Mouse (Mus musculus): Measurements from ENCODE around the gene Ccdc88c.

The Ccdc88c gene

DNA sequence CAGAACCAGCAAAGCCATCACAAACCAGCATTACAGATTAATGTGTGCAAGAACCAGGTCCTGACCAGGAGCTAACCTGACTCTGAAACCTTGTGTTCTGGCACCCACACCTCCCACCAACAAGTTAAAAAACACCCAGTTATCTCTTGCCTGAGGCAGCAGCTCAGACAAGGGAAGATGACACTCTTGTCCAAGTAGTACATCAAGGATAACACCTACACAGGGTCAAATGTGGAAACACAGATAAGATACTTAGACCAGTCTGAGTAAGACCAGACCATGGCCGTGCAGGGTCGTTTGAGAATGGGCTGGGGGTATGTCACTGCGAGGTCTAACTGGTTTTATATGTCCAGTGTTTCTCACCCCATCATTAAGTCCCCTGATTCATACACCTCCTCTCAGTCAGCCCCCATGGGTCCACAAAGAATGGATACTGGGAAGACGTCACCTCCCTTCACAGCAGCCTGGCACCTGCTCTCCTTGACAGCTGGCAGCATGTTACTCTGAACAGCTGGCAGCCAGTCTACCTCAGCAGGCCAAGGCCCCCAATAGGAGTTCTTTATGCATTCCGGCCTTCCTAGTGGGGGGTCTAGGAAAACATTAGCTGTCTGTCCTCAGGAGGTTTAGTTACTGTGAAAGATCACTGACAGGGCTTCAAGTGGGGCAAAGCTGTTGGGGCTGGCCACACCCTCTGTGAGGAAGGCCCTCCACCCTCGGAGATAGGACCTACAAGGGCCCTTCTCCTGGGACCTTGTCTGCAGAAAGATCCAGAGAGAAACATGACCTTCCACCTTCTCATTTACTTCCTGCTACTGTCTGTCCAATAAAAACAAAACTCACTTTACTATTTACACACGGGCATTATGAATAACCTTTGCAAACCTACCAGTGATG is 29.5 kb downstream of the Ccdc88c start:
- intact Hi-C loops (cut with DNase I) = no loop called here

DNA sequence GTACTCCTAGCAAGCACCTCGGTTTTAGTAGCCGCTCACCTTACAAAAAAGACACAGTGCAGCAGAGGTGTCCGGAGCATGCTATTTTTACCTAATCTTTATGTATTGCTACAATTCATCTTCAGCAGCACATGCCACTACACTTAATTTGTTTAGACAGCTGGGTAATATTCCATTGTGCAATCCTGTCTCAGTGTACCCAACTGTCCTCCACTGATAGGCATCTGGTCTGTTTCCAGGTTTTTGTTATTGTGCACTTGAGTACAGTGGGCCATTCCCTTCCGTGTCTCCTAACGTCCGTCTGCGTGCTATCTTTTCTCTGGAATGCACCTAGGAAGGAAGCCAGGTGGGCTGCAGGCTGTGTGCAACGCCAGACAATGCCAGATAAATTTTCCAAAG is 30.3 kb downstream of the Ccdc88c start:
- intact Hi-C loops (cut with DNase I) = no loop called here

DNA sequence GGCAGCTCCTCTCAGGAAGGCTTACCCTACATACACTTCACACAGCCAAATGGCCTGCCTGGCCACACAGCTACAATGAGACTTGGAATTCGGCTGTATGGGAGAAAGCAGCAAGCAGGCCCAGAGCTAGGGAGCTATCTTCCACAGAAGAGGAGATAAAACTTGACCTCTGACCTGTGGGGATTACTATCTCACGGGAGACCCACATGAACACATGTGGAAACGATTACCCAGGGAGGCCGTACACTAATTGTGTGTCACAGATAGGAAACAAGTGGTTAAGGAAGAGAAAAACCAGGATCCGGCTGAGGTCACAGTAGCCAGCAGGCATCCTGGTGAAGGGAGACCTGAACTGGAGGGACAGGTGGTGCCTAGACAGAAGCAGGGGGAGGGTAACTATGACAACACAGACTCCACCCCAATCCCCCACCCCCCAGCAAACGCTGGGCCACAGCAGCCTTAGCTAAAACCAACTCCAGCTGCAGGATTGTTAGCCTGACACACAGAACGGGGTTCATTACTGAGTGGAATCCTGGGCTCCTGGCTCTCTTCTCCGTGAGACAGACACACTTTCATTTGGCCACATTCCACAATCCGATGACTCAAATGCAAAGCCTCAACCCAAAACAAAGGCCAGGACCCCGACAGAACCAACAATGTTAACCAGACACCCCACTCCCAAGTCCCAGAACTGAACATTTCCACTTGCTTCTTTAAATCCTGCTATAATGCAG is 30.9 kb downstream of the Ccdc88c start:
- intact Hi-C loops (cut with DNase I) = no loop called here

DNA sequence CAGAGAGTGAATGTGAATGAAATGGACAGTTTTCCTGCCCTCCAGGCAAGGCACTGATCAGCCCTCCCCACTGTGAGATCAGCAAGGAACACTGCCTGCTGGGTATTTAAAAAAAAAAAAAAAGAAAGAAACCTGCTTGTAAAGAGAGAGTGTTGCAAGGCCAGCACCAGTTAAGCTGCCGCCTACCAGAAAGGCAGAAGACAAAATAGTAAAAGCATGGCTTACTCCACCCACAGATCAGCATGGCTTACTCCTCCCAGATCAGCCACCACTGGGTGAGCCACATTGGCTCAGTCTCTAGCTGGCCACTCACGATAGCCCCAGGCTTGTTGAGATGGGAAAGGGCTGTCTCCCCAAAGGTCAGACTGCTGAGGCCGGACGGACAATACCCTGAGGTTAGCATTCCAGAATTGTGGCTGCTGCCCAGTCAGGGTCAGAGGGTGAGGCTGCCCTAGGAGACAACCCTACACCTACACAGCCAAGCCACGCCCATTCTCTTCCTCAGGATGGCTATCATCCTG is 32.4 kb downstream of the Ccdc88c start:
- intact Hi-C loops (cut with DNase I) = no loop called here

DNA sequence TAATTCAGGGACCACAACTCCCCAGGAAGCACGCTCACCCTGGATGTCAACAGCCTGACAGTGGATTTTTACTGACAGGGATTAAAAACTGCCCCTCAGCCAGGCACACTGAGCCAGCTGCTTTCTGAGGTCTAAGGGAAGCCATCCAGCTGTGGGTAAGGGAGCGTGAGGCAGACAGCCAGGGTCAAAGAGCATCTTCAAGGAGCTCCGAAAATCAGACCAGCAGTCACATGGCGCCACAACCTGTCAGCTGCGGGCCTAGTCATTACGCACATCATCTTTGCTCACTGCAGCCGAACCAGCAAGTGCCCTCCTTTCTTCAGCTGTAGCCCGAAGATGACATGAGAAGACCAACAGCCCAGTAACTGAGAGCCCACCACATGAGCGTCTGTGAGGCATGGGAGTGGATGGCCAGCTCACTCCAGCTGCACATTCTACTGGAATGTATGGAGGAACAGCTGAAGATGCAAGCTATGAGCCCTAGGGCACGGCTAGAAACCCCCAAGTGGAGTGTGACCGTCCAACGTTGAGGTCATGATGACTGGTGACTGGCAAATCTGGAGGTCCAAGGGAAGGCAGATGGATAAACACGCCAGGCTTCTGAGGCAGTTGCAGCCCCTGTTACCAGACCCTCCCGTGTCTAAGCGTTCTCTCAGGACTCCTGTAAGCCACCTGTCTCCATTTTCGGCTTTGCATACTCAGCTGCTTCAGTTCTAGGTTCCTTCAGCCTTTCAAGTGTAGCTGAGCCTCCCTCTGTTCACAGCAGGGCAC is 33.1 kb downstream of the Ccdc88c start:
- intact Hi-C loops (cut with DNase I) = no loop called here

DNA sequence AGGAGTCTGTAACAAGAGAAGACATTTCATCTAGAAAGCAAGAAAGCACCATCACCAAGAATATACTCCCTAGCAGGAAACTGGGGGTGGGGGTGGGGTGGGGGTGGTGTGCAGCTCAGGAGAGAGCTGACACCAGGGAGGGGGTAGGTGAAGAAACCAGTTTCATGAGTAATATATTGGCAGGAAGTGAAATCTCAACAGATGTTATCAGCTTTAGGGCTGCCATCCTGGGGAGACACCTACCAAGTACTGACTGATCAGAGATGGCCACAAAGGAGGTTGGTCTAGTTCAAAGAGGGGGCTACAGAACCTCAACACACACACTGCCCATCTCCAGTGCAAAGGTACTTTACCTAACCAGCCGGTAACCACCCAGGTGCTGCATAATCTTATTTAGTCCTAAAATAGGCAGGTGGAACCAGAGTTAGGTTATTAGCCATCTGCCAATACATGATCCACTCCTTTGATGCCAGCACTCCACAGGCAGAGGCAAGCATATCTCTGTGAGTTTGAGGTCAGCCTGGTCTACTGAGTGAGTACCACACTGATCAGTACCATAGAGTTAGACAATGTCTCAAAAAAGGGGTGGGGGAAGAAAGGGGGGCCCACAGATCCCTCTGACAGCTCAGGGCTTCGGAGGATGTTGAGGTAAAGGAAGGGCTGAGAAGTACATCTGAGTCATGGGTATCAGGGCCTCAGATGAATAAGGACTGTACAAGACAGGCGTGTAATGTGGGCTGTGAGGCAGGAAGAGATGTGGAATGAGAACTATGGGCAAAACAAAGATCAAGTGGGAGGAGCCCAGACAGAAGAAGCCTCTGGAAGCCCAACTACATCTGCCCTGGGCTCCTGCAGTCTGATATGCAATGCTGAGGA is 34.5 kb downstream of the Ccdc88c start:
- intact Hi-C loops (cut with DNase I) = no loop called here

DNA sequence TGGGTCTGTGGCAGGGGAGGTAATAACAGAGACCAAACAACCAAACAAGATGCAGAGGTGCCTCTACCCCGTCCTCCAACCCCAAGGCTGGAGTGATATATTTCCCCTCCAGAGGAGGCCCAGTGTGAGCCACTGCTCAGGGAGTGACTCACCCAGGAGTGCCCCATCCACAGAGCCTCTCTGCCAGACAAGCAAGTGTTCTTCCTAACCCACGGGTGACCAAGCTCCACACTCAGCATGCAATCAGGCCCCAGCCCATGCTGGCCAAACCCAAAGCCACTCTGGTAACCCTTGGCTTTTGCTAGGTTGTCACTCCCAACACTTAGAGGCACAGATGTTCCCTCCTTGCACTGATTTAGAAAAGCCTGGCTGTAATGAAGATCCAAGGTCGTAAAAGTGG is 35.7 kb downstream of the Ccdc88c start:
- intact Hi-C loops (cut with DNase I) = no loop called here

DNA sequence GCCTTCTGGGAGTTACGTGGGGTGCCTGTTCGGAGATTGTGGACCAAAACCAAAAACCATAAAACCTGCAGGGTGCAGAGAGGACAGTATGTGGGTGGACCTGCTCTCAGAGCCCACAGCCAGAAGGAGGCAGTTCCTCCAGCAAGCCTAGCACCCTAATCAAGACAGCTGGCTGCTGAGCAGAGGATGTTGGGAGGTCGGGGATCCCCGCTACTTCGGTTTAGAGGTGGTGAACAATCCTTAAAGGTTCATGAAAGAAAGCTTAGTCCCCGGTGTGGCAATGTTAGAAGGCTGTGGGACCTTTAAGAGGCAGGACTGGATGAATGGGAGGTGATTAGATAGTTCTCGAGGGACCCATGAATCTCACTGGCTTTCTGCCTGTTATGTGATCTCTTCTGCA is 36.4 kb downstream of the Ccdc88c start:
- intact Hi-C loops (cut with DNase I) = no loop called here

DNA sequence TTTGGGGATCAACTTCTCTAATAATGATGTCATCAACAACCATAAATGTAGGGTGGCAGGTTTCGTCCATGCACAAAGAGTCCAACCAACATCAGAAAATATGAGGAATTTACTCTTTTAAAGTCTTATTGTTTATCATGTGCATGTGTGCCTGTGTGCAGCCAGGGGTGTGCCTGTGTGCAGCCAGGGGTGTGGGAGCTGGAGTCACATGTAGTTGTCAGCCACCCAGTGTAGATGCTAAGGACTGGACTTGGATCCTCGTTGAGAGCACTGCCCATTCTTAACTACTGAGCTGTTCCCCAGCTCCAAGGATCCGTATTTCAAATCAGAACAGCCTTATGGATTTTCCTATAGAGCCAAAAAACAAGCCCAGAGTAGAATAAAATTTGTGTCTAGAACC is 37.7 kb downstream of the Ccdc88c start:
- intact Hi-C loops (cut with DNase I) = no loop called here

DNA sequence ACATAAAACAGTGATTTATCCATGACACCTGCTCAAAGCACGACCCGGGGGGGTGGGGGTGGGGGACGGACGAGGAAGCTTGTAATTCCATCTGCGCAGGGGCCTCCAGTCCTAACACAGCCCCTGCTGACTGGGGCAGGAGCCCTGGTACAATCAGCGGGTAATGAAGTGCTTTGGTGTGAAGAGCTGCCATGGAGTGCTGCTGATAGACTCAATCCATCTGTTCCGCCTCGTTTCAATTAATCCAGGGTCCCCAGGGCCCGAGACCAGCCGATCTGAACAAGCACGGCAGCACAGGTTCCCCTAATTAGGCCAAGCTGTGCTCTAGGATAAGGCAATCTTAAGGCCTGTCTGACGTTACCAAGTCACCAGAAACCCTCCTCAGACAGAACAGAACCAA is 38.6 kb downstream of the Ccdc88c start:
- intact Hi-C loops (cut with DNase I) = no loop called here

DNA sequence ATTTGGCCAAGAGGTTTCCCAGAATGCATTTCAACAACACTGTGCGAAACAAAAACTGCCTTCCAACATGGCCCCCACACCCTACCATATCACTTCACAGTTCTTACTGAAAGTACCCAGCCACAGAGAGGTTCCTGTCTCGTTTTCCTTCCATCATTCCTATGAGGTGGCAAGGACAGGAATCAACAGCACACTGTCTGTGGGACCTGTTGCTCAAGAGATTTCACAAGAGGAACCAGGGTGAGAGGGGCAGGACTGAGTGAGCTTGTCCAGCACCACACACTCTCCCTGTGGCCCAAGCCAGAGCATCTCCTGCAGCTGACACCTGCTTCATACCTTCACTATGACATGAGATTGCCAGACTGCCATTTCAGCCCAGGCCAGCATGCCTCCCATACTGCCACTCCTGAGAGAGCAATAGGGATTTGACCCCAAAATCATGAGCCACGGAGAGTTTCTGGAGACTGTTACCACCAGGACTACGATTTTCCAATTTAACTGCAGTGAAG is 39.0 kb downstream of the Ccdc88c start:
- intact Hi-C loops (cut with DNase I) = no loop called here

DNA sequence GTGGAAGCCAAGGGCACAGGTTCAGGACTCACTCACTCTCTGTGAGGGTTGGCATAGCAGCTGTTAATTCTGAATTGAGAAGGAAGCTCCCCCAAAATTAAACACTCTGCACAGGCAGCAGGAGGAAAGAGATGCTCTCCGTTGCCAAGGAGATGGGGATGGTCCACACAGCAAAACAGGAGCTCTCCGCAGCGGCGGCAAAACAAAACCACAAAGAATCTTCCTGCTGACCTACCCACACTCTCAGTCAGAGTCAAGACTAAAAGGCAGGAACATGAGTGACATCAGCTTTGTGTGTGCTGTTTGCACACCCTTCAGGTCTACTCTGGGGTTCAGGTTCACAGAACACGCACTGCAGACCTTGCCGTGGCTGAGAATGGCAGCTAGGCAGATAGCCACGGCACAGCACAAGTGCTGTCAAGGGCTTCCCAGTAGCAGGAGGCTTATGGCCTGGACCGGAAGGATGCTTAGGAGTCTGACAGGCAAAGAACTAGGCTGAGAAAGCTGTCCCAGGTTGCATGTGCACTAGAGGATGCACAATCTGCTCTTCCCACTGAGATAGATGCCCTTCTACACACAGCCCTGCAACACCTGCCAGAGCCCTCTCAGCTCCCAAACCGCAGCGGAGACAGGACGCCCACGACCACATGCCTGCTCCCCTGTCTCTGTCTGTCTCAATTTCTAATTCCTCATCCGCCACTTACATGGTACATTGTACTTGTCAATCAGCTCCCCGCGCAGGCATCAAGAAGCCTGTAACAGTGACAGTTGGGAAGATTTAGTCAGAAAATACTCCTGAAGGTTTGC is 40.3 kb downstream of the Ccdc88c start:
- intact Hi-C loops (cut with DNase I) = no loop called here

DNA sequence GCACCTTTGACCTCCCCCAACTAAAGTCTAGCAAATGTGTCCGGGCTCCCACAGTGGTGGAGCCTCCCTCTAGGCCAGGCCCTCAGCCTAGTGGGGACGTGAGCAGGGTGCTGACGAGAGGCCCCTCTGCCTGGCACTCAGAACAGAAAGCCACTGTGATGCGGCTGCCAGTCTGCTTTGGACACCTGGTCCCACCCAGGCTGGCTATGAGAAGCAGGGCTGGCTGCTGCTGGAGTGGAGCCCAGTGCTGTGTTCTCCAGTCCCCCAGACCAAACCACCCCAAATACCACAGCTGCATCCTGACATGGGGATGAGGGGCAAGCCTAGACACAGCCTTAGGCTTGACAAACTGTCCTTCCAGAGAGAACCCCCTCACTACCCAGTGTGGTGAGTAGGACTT is 42.4 kb downstream of the Ccdc88c start:
- intact Hi-C loops (cut with DNase I) = no loop called here

DNA sequence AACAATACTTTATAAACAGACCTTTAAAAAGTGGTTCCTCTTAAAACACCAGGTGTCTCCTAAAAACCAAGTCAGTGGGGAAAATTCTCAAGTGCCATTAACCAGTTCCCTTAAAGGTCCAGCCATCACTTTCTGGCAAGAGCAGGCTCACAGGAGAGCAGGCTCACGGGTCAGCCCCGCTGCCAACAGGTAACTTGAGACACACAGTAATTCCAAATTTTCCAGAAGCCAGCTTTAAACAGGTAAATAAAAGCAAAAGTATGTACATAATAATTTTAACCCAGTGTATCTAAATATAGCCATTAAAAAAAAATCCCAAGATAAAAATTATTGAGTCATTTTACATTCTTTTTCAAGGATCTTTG is 43.1 kb downstream of the Ccdc88c start:
- intact Hi-C loops (cut with DNase I) = no loop called here

DNA sequence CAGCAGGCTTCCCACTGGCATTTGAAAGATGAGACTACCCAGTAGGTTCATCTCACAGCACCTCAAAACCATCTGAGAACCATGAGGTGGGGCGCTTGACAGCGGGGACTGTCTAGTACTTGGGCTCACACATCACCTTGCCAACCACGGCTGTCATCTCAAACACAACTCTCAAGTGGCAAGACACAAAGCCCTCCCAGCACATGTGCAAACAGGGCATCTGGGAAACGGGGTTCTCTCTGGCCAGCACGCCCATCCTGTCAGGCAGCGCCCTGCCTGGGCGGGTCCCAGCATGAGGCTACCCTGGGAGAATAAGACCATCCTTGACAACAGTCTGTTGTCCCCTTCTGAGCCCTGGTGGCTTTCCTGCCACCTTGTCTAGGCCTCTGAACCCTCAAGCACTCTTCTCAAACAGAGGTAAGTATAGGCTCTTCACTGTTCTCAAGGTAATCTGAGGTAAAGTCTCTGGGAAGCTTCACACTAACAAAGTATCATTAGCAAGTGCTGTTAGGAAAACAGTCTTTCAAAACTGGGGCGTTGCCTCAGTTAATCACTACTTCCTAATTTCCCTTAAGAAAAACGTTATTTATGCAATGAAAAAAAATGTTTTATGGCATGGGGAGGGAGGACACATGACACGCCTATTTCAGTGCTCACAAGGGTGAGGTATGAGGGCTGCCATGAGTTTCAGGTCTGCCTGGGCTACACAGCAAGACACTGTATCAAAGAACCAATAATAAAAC is 43.6 kb downstream of the Ccdc88c start:
- intact Hi-C loops (cut with DNase I) = no loop called here

DNA sequence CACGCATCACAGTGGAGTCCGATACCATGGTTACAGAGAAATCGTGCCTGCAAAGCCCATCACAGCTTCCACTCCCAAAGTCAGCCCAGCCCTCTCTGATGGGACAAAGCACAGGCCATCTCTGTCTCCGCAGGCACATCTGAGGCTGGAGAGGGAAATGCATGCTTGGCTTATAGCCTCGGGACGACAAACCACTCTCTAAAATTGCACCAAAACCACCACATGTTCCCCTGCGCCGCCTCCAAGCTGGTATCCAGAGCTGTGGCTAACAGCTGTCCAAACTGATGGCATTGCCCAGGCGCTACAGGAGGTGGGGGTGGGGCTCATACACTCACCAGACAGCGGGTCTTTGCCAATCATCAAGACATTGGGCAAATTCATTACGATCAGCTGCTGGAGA is 45.3 kb downstream of the Ccdc88c start:
- intact Hi-C loops (cut with DNase I) = no loop called here

DNA sequence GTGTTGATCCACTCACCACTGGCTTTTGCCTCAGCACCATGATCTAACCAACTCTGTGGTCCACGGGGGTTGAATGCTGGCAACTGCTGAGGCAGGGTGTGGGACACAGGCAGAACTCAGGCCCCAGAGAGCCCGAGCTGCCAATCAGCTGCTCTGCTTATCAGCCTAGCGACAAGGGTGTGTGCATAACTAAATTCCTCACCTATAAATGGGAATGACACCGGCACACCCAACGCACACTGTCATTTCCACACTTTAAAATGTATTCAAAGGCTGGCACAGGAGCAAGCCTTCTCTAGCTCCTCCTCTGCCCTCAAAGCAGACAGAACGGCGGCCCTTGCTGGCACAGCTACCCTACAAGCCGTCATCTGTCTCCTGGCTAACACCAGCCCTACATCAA is 46.6 kb downstream of the Ccdc88c start:
- intact Hi-C loops (cut with DNase I) = no loop called here

DNA sequence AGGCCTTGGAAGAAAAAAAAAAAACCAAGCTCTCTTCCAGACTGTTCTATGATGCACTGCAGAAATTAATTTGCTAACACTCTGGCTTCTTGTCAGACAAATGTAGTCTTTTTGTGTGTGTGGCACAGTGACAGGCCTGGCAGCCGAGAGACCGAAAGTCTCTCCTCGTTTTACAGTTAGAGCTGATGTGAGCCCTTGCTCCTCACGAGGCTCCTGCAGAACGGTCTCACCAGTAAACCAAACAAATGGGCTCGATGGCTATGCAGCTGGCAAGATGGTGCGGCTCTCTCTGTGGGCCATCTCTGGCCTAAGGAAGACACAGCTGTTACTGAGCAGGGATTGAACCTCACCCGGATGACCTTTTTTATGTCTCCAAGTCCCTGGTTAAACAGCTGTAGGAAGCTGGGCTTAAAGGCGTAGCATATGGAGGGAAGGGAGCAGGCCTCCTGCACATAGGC is 48.3 kb downstream of the Ccdc88c start:
- intact Hi-C loops (cut with DNase I) = no loop called here

DNA sequence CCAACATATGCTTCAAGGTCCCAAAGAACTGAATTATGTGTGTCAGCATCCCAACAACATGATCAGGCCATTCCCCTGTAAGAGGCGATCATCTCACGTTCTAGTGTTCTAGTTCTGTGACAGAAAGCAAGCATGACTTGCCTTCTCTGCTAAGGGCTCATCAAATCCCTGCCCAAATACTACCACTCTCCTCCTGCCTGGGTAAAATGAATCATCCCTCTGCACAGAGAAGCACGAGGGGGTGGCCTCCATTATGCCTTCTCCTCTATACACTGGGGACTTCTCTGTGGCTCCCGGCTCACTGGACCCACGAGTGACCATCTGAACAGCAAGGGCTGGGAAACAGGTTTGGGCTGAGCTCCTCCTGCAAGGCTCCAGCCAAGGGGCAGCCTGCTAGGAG is 49.2 kb downstream of the Ccdc88c start:
- intact Hi-C loops (cut with DNase I) = no loop called here
